Mouse (Mus musculus): ENCODE measurements around the gene Dennd2a. TPM values are rescaled to one million over a fixed set of nuclear protein-coding genes. Genes with fewer than 3 reads are reported as not detected.

The Dennd2a gene
- polyA plus RNA-seq, 1 experiment from 2014 or later, result 14.2 TPM

GRCm38 (mm10) chr6:39434886-39435492 is 122.7 kb downstream of the Dennd2a start:
- Histone ChIP-seq H3K4me2 (replicated peaks) (no peak overlapping the region), H3K27ac (replicated peaks) (no peak overlapping the region), H3K4me3 (no peak overlapping the region), H3K27me3 (no peaks in the 10 kb centered on the region), H3K36me3 (no peaks in the 10 kb centered on the region), H3K9ac (replicated peaks) (no peak overlapping the region), H3K4me1 (no peaks in the 10 kb centered on the region), H3K9me3 (no peaks in the 10 kb centered on the region)
- no peak for ATAC-seq (replicated peaks)
- WGBS, result 22% methylated on average over 2 of the region's 2 CpGs

- WGBS, result 91% methylated on average over 2 of the region's 2 CpGs
Observed at GRCm38 (mm10) chr6:39434111-39434885, 123.4 kb downstream of the Dennd2a start.

GRCm38 (mm10) chr6:39433701-39434100 is 124.0 kb downstream of the Dennd2a start:
- Histone ChIP-seq H3K36me3 (no peaks in the 10 kb centered on the region), H3K27me3 (no peaks in the 10 kb centered on the region), H3K27ac (replicated peaks) (no peak overlapping the region), H3K4me2 (replicated peaks) (no peak overlapping the region), H3K9ac (replicated peaks) (no peak overlapping the region), H3K9me3 (no peaks in the 10 kb centered on the region), H3K4me3 (no peak overlapping the region), H3K4me1 (no peaks in the 10 kb centered on the region)
- no peak for ATAC-seq (replicated peaks)

More at GRCm38 (mm10) chr6:39434111-39434885, 123.4 kb downstream of the Dennd2a start:
- no peaks in the 10 kb centered on the region for H3K36me3 ChIP-seq
- no peak overlapping the region for H3K27ac ChIP-seq (replicated peaks)
- H3K4me2 ChIP-seq (replicated peaks), result no peak overlapping the region
- H3K4me1 ChIP-seq, result no peaks in the 10 kb centered on the region
- no peak overlapping the region for H3K9ac ChIP-seq (replicated peaks)
- no peaks in the 10 kb centered on the region for H3K9me3 ChIP-seq
- no peak for ATAC-seq (replicated peaks)
- H3K4me3 ChIP-seq, result no peak overlapping the region
- H3K27me3 ChIP-seq, result no peaks in the 10 kb centered on the region

- Histone ChIP-seq H3K27me3 (no peaks in the 10 kb centered on the region), H3K4me3 (no peak overlapping the region), H3K36me3 (no peaks in the 10 kb centered on the region), H3K27ac (replicated peaks) (no peak overlapping the region), H3K9ac (replicated peaks) (no peak overlapping the region), H3K4me2 (replicated peaks) (no peak overlapping the region), H3K9me3 (no peaks in the 10 kb centered on the region), H3K4me1 (no peaks in the 10 kb centered on the region)
- no peak for ATAC-seq (replicated peaks)
- WGBS, result 93% methylated on average over 4 of the region's 4 CpGs
Observed at GRCm38 (mm10) chr6:39433174-39433573, 124.5 kb downstream of the Dennd2a start.

- ATAC-seq (replicated peaks), result no peak
- Histone ChIP-seq H3K4me1 (no peaks in the 10 kb centered on the region), H3K4me2 (replicated peaks) (no peak overlapping the region), H3K27ac (replicated peaks) (no peak overlapping the region), H3K4me3 (no peak overlapping the region), H3K36me3 (no peaks in the 10 kb centered on the region), H3K9ac (replicated peaks) (no peak overlapping the region), H3K9me3 (no peaks in the 10 kb centered on the region), H3K27me3 (no peaks in the 10 kb centered on the region)
- WGBS, result 78% methylated on average over 11 of the region's 11 CpGs
Observed at GRCm38 (mm10) chr6:39430722-39431121, 126.9 kb downstream of the Dennd2a start.

GRCm38 (mm10) chr6:39429007-39429788 is 128.5 kb downstream of the Dennd2a start:
- H3K4me3 ChIP-seq, result no peak overlapping the region
- no peak overlapping the region for H3K4me2 ChIP-seq (replicated peaks)
- no peak overlapping the region for H3K27ac ChIP-seq (replicated peaks)
- H3K9ac ChIP-seq (replicated peaks), result no peak overlapping the region
- H3K4me1 ChIP-seq, result no peaks in the 10 kb centered on the region
- no peak for ATAC-seq (replicated peaks)
- H3K9me3 ChIP-seq, result no peaks in the 10 kb centered on the region
- H3K36me3 ChIP-seq, result no peaks in the 10 kb centered on the region
- H3K27me3 ChIP-seq, result no peaks in the 10 kb centered on the region
- WGBS, result 80% methylated on average over 6 of the region's 6 CpGs

- H3K36me3 ChIP-seq, result no peaks in the 10 kb centered on the region
- no peak overlapping the region for H3K9ac ChIP-seq (replicated peaks)
- ATAC-seq (replicated peaks), result no peak
- H3K4me1 ChIP-seq, result no peaks in the 10 kb centered on the region
- H3K4me2 ChIP-seq (replicated peaks), result no peak overlapping the region
- H3K4me3 ChIP-seq, result no peak overlapping the region
- H3K9me3 ChIP-seq, result no peaks in the 10 kb centered on the region
- H3K27ac ChIP-seq (replicated peaks), result no peak overlapping the region
- 78% methylated on average over 4 of the region's 4 CpGs for WGBS
- H3K27me3 ChIP-seq, result no peaks in the 10 kb centered on the region
Observed at GRCm38 (mm10) chr6:39427276-39428003, 130.2 kb downstream of the Dennd2a start.

- Histone ChIP-seq H3K36me3 (no peaks in the 10 kb centered on the region), H3K4me1 (no peaks in the 10 kb centered on the region), H3K9ac (replicated peaks) (no peak overlapping the region), H3K4me2 (replicated peaks) (no peak overlapping the region), H3K27ac (replicated peaks) (no peak overlapping the region), H3K4me3 (no peak overlapping the region), H3K9me3 (no peaks in the 10 kb centered on the region), H3K27me3 (no peaks in the 10 kb centered on the region)
- no peak for ATAC-seq (replicated peaks)
- WGBS, result 91% methylated on average over 4 of the region's 4 CpGs
Observed at GRCm38 (mm10) chr6:39426725-39427124, 130.9 kb downstream of the Dennd2a start.

- no peak for ATAC-seq (replicated peaks)
- no peaks in the 10 kb centered on the region for H3K36me3 ChIP-seq
- H3K4me2 ChIP-seq (replicated peaks), result no peak overlapping the region
- no peaks in the 10 kb centered on the region for H3K27me3 ChIP-seq
- H3K4me1 ChIP-seq, result peaks cover 3% of the 10 kb centered on the region; the same call in 1 of the 2 replicates
- no peak overlapping the region for H3K4me3 ChIP-seq
- 88% methylated on average over 2 of the region's 2 CpGs for WGBS
- H3K9me3 ChIP-seq, result no peaks in the 10 kb centered on the region
- no peak overlapping the region for H3K9ac ChIP-seq (replicated peaks)
- no peak overlapping the region for H3K27ac ChIP-seq (replicated peaks)
Observed at GRCm38 (mm10) chr6:39425181-39425580, 132.5 kb downstream of the Dennd2a start.

GRCm38 (mm10) chr6:39423686-39424085 is 134.0 kb downstream of the Dennd2a start:
- no peak overlapping the region for H3K4me3 ChIP-seq
- 93% methylated on average over 7 of the region's 7 CpGs for WGBS
- no peak for ATAC-seq (replicated peaks)

GRCm38 (mm10) chr6:39423130-39423551 is 134.5 kb downstream of the Dennd2a start:
- no peak overlapping the region for H3K9ac ChIP-seq (replicated peaks)
- no peak overlapping the region for H3K27ac ChIP-seq (replicated peaks)
- H3K27me3 ChIP-seq, result no peaks in the 10 kb centered on the region
- no peaks in the 10 kb centered on the region for H3K36me3 ChIP-seq
- ATAC-seq (replicated peaks), result no peak
- H3K9me3 ChIP-seq, result no peaks in the 10 kb centered on the region
- no peak overlapping the region for H3K4me3 ChIP-seq
- H3K4me2 ChIP-seq (replicated peaks), result no peak overlapping the region
- H3K4me1 ChIP-seq, result peaks cover 10% of the 10 kb centered on the region
- 73% methylated on average over 6 of the region's 6 CpGs for WGBS

More at GRCm38 (mm10) chr6:39423686-39424085, 134.0 kb downstream of the Dennd2a start:
- Histone ChIP-seq H3K4me1 (peaks cover 5% of the 10 kb centered on the region), H3K27ac (replicated peaks) (no peak overlapping the region), H3K36me3 (no peaks in the 10 kb centered on the region), H3K27me3 (no peaks in the 10 kb centered on the region), H3K9me3 (no peaks in the 10 kb centered on the region), H3K4me2 (replicated peaks) (no peak overlapping the region), H3K9ac (replicated peaks) (no peak overlapping the region)
